Mouse (Mus musculus) lung, embryonic 15.5 days (tissue): ENCODE results near the gene Mat2b. TPM values are rescaled to one million over a fixed set of nuclear protein-coding genes. Genes with fewer than 3 reads are reported as not detected.
"Not testable (repeated sequence)": the region's sequence is repeated elsewhere in the genome, so short reads cannot be mapped to it uniquely, and the experiment has no call there.

Experiments
- ATAC-seq: fragments of 200-750 bp; cut with Nextera tagmentation; 2 replicates; pipeline ENCODE4 v1.8.0; 2017; ENCODE audit warnings: moderate number of reproducible peaks, borderline replicate concordance; ENCODE audit not compliant: low FRiP score, low TSS enrichment; ENCODE audit errors: extremely low read depth
- H3K27ac ChIP-seq: fragments of 300-500 bp; sonication (generic); 2 replicates; pipeline ENCODE4 v1.5.1; 2015; ENCODE audit warnings: moderate library complexity, mild to moderate bottlenecking, inconsistent platforms
- H3K27me3 ChIP-seq: fragments of 300-500 bp; sonication (generic); 2 replicates; pipeline ENCODE4 v1.6.1; 2015; ENCODE audit warnings: inconsistent platforms
- H3K36me3 ChIP-seq: fragments of 300-500 bp; sonication (generic); 2 replicates; pipeline ENCODE4 v1.6.1; 2015; ENCODE audit warnings: inconsistent platforms
- H3K4me1 ChIP-seq: fragments of 300-500 bp; sonication (generic); 2 replicates; pipeline ENCODE4 v1.6.1; 2015; ENCODE audit warnings: inconsistent platforms
- H3K4me2 ChIP-seq: fragments of 300-500 bp; sonication (generic); 2 replicates; pipeline ENCODE4 v1.6.1; 2015; ENCODE audit warnings: inconsistent platforms, mild to moderate bottlenecking, moderate library complexity
- H3K4me3 ChIP-seq: fragments of 300-500 bp; sonication (generic); 2 replicates; pipeline ENCODE4 v1.5.1; 2015; ENCODE audit warnings: mild to moderate bottlenecking, inconsistent platforms
- H3K9ac ChIP-seq: fragments of 300-500 bp; sonication (generic); 2 replicates; pipeline ENCODE4 v1.6.1; 2015; ENCODE audit warnings: inconsistent platforms
- H3K9me3 ChIP-seq: fragments of 300-500 bp; sonication (generic); 2 replicates; pipeline ENCODE4 v1.6.1; 2016; ENCODE audit warnings: inconsistent platforms
- WGBS: fragments of 180-500 bp; shearing (Covaris S2); methylation state at CpG from one replicate; pipeline ENCODE4 v1.1.7; 2015; 5-methylcytosine and 5-hydroxymethylcytosine counted together
- polyA plus RNA-seq: library from polyadenylated mRNA; unstranded; fragments of >200 nt; fragmentation: Nextera tagmentation; extraction: Ambion mirVana; gene quantifications from 2 replicates; pipeline ENCODE4 v1.2.1, GENCODE M21; 2015

The Mat2b gene
- 92.6 and 94.4 TPM in 2 replicates for polyA plus RNA-seq

DNA sequence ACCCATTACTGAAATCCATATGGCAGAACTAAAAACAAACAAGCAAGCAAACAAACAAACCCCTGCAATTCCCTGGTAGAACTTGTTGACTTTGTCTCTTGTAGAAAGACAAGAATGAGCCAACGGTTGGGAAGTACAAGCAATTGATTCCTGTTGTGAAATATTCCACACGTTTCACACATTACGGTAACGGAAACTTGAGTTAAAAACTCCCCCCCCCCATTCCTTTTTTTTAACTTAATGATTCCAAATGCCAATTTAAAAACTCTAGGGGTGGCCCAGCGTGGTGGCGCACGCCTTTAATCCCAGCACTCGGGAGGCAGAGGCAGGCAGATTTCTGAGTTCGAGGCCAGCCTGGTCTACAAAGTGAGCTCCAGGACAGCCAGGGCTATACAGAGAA lies at the start of gene Mat2b:
Gene Mat2b (minus strand): TSS at position 101 of the 400 bp plus-strand sequence.
- H3K9ac ChIP-seq: peak within 1 kb of the TSS; percentile 68
- H3K27me3 ChIP-seq: no peaks in the 10 kb centered on the region
- peak within 1 kb of the TSS; percentile 92 for H3K4me3 ChIP-seq
- H3K36me3 ChIP-seq: peaks cover 3% of the 10 kb centered on the region; the same call in 1 of the 2 replicates
- H3K4me2 ChIP-seq: peak within 1 kb of the TSS; percentile 89
- H3K9me3 ChIP-seq: no peaks in the 10 kb centered on the region
- H3K4me1 ChIP-seq: peaks cover 15% of the 10 kb centered on the region
- peak within 1 kb of the TSS; percentile 95 for H3K27ac ChIP-seq
- 81% methylated on average over 9 of the region's 9 CpGs for WGBS
- ATAC-seq: no peak

DNA sequence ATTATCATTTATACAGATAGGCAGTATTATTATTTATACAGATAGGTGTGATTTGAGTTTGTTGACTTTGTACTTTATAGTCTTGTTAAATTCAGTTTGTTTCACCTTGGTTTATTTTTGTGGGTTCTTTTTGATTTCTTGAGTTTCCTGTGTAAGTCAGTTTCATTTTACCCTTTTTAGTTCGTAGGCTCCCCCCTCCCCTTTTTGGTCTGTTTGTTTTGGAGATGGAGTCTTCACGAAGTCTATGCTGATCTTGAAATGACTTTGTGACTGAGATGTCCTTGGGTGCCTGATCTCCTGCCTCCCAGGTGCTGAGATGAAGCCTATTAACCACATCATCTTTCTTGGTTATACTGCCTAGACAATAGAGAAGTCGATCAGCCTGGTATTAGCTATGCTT lies 49.3 kb upstream of the Mat2b start:
- Histone ChIP-seq H3K4me1 (no peaks in the 10 kb centered on the region), H3K4me2 (no peak overlapping the region), H3K4me3 (no peak overlapping the region), H3K27ac (no peak overlapping the region), H3K9me3 (no peaks in the 10 kb centered on the region), H3K9ac (no peak overlapping the region), H3K27me3 (no peaks in the 10 kb centered on the region), H3K36me3 (peaks cover 16% of the 10 kb centered on the region)
- 65% methylated on average over 3 of the region's 3 CpGs for WGBS
- no peak for ATAC-seq

DNA sequence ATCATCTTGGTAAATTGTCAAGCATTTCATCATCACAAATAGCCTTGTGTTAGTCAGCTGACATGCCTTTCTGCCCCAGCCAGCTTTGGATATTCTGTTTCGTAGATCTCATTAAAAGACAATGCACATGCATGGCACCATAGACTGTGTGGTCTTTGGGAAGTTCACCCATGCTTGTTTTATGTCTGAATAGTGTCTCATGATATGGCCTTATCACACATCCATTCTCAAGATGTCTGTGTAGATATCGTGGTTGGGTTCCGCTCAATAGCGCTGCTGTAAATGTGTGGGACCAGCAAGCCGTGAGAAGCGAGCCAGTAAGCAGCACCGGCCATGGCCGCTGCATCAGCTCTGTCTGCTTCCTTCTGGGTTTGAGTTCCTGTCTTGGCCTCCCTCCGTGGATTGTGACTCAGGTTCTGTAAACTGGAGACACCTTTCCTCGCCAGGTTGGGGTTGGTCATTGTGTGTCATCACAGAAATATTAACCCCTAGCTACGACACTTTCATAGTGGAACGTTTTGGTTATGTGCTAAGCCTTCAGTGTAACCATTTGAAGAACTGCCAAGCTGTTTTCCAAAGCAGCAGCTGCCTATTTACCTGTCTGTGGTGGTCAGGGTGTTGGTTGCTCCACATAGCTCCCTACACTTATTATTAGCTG lies 46.7 kb upstream of the Mat2b start:
- Histone ChIP-seq H3K4me2 (no peak overlapping the region), H3K27me3 (no peaks in the 10 kb centered on the region), H3K9me3 (no peaks in the 10 kb centered on the region), H3K9ac (no peak overlapping the region), H3K4me3 (no peak overlapping the region), H3K36me3 (peaks cover 39% of the 10 kb centered on the region), H3K4me1 (no peaks in the 10 kb centered on the region), H3K27ac (no peak overlapping the region)
- WGBS: 89% methylated on average over 12 of the region's 12 CpGs
- no peak for ATAC-seq

DNA sequence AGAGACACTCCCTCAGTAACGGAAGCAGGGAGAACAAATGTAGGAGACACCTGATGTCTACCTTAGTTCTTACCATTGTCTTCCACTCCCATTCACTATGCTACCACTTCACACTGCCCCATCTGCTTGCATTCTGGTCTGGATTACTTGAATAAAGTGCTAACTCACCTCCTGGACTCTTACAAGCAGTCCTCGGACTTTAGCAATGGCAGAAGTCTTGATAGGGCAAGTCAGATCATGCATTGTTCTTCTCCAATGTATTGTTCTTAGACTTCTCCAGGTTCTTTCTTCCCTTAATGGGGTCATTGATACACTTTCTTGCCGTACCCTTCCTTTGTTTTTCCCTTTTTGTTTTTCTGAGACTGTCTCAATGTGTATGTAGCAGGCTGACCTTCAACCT lies 42.4 kb upstream of the Mat2b start:
- no peak for ATAC-seq
- peaks cover 15% of the 10 kb centered on the region for H3K4me1 ChIP-seq
- H3K9me3 ChIP-seq: no peaks in the 10 kb centered on the region
- no peak overlapping the region for H3K9ac ChIP-seq
- peaks cover 44% of the 10 kb centered on the region for H3K36me3 ChIP-seq
- no peaks in the 10 kb centered on the region for H3K27me3 ChIP-seq
- H3K4me3 ChIP-seq: no peak overlapping the region
- 89% methylated on average over 3 of the region's 3 CpGs for WGBS
- H3K4me2 ChIP-seq: no peak overlapping the region
- no peak overlapping the region for H3K27ac ChIP-seq

DNA sequence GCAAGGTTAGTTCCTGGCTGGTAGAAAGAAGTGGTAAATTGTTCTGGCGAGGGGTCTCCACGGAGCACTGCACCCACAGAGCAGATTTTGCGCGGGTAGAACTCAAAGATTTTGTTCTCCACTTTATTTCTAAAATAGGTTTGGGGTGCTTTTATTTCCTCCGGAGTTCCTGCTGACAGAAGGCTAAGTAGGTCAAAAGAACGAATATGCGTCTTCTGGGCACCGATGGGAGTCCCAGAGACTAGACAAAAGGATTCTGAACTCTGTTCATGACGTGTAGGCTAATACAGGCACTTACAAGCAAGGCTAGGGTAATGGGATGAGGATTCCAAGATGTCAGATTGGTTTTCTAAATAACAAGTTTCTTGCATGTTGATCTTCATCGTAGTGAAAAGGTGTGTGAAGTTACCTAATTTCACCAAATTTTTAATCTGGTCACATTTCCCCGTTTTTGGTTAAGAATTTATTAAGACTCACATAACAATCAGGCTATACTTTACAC lies 39.3 kb upstream of the Mat2b start:
- Histone ChIP-seq H3K9ac (peak overlapping the region; percentile 88), H3K4me3 (peak overlapping the region; percentile 81), H3K27ac (peak overlapping the region; percentile 77), H3K4me1 (peaks cover 29% of the 10 kb centered on the region), H3K9me3 (no peaks in the 10 kb centered on the region), H3K36me3 (peaks cover 29% of the 10 kb centered on the region), H3K27me3 (no peaks in the 10 kb centered on the region), H3K4me2 (peak overlapping the region; percentile 69)
- no peak for ATAC-seq
- 3% methylated on average over 11 of the region's 11 CpGs for WGBS

DNA sequence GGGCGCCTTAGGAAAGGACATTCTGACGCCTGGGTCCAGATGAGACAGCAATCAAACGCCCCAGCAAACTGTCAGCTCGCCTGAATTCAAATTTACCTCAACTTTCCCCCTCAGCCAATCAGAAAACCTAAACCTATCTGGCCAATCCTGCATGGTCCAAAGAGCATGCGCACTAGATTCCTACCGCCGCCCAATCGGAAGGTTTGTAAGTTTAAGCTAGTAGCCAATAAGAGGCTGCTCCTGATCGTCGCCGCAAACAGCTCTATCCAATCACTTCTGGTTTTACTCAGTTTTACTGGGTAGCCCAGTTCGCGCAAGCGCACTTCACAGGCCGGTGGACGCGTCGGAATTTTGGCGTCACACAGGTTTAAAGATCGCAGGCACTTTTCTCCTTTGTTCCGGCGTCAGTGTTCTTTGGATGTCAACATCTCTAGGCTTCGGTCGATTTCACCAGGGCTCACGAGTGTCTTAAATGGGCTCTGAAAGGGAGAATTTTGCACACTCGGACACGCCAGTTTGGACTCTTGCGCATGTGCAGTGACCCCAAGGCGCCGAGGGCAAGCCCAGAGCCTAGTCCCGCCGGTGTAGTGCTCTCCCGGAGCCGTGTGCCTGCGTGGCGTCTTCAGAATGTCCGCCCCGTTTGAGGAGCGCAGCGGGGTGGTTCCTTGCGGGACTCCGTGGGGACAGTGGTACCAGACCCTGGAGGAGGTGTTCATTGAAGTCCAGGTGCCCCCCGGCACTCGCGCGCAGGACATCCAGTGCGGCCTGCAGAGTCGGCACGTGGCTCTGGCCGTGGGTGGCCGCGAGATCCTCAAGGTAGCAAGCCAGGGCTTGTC lies 38.6 kb upstream of the Mat2b start, which contains the start of the genes Hmmr and Nudcd2:
Gene Hmmr (minus strand): TSS at position 84 of the 836 bp plus-strand sequence.
Gene Nudcd2 (plus strand): TSS at position 329 of the 836 bp plus-strand sequence.
- no peaks in the 10 kb centered on the region for H3K9me3 ChIP-seq
- peaks cover 29% of the 10 kb centered on the region for H3K4me1 ChIP-seq
- H3K27me3 ChIP-seq: no peaks in the 10 kb centered on the region
- H3K27ac ChIP-seq: peak within 1 kb of the TSS; percentile 77
- WGBS: under 1% methylated on average over 52 of the region's 52 CpGs
- H3K4me2 ChIP-seq: peak within 1 kb of the TSS; percentile 86
- H3K9ac ChIP-seq: peak within 1 kb of the TSS; percentile 88
- ATAC-seq: peak; percentile 99
- H3K4me3 ChIP-seq: peak within 1 kb of the TSS; percentile 81
- H3K36me3 ChIP-seq: peaks cover 27% of the 10 kb centered on the region

DNA sequence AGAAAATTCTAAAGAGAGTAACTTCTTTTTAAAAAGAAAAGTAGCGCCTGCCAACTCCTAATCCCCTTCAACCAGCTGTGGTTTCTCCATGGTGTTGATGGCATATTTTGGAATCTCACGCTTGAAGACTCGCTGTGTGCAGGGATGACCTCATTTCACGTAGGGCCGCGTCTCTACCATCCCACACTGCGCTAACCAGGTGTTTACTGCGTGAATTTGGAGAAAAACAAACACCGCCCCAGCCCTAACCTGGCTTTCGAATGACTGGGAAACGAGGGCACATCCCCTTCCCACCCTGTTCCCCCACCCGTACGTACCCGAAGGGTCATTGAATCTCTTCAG lies 38.0 kb upstream of the Mat2b start:
- ATAC-seq: peak; percentile 30; the same call in 1 of the 2 replicates
- Histone ChIP-seq H3K9me3 (no peaks in the 10 kb centered on the region), H3K4me1 (peaks cover 29% of the 10 kb centered on the region), H3K36me3 (peaks cover 26% of the 10 kb centered on the region), H3K9ac (peak overlapping the region; percentile 77), H3K4me2 (peak overlapping the region; percentile 86), H3K27ac (0 out of 2 replicates have a peak overlapping the region, but pooled peaks have one; percentile 15), H3K4me3 (peak overlapping the region; percentile 81), H3K27me3 (no peaks in the 10 kb centered on the region)
- under 1% methylated on average over 14 of the region's 14 CpGs for WGBS

DNA sequence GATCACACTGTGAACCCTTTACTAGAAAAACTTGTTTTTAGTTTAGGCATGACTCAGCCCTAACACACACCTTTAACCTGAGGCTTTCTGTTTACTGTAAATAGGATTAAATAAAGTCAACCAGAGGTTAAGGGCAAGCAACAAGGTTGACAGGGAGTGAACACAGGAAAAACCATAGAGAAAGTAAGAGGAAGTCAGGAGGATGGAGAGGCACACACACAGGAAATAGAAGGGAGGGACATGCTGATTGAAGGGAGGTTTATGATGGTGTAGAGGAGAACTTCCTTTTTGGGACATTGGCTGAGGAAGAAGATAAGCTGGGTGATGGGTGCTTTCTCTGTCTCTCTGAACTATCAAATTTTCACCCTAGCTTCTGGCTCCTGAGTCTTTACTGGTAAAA lies 23.3 kb upstream of the Mat2b start:
- ATAC-seq: no peak
- H3K27me3 ChIP-seq: no peaks in the 10 kb centered on the region
- no peaks in the 10 kb centered on the region for H3K9me3 ChIP-seq
- peaks cover 87% of the 10 kb centered on the region for H3K36me3 ChIP-seq
- H3K4me1 ChIP-seq: no peaks in the 10 kb centered on the region
- no peak overlapping the region for H3K4me2 ChIP-seq
- H3K4me3 ChIP-seq: no peak overlapping the region
- H3K9ac ChIP-seq: no peak overlapping the region
- H3K27ac ChIP-seq: no peak overlapping the region

DNA sequence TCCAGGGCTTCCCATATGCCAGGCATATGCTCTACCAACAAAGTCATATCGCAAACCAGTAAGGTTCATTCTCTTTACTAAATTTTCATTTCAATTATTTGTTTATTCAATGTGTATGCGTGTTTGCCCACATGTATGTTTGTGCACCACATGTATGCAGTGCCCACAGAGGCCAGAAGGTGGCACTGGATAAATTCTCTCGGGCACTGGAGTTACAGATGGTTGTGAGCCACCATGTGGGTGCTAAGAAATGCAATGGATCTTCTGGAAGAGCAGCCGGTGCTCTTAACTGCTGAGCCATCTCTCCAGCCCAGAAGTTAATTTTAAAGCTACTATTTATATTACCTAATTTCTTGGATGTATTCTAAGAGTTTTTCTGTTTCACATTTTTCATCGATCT lies 20.5 kb upstream of the Mat2b start:
- Histone ChIP-seq H3K27ac (no peak overlapping the region), H3K4me3 (no peak overlapping the region), H3K4me1 (no peaks in the 10 kb centered on the region), H3K36me3 (peaks cover 83% of the 10 kb centered on the region), H3K9ac (no peak overlapping the region), H3K27me3 (no peaks in the 10 kb centered on the region), H3K9me3 (no peaks in the 10 kb centered on the region), H3K4me2 (no peak overlapping the region)
- 94% methylated on average over 5 of the region's 5 CpGs for WGBS
- ATAC-seq: no peak

DNA sequence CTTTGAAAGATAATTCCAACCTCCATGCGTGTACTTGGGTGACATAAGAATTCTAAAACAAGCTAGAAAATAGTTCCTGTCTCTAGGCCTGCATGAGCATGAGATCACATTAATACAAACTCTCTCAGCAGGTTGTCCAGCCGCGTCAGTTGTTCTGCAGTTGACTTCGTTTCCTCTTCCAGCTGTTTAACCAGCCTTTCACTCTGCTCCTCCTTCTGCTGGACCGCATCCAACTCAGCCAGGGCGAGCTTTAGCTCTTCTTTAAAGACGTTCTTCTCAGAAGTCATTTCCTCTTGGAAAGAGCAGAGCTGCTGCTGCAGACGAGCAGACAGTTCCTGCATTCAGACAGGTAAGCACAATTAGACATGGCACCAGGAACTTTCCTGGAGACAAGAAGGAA lies 18.9 kb upstream of the Mat2b start:
- H3K9ac ChIP-seq: no peak overlapping the region
- no peaks in the 10 kb centered on the region for H3K27me3 ChIP-seq
- no peak for ATAC-seq
- H3K9me3 ChIP-seq: no peaks in the 10 kb centered on the region
- peaks cover 86% of the 10 kb centered on the region for H3K36me3 ChIP-seq
- 68% methylated on average over 8 of the region's 8 CpGs for WGBS
- no peak overlapping the region for H3K4me3 ChIP-seq
- H3K27ac ChIP-seq: no peak overlapping the region
- no peaks in the 10 kb centered on the region for H3K4me1 ChIP-seq
- no peak overlapping the region for H3K4me2 ChIP-seq

DNA sequence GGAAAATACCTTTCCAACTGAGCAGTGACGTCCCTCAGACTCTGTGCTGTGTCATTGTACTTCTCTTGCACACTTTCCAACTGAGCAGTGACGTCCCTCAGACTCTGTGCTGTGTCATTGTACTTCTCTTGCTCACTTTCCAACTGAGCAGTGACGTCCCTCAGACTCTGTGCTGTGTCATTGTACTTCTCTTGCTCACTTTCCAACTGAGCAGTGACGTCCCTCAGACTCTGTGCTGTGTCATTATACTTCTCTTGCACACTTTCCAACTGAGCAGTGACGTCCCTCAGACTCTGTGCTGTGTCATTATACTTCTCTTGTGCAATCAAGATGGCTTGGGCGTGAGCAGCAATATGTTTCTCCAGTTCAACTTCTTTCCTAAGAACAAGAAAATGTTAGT lies 14.9 kb upstream of the Mat2b start:
- not testable (repeated sequence) for H3K27ac ChIP-seq, H3K9ac ChIP-seq, H3K4me3 ChIP-seq, H3K9me3 ChIP-seq, ATAC-seq, H3K4me2 ChIP-seq, H3K4me1 ChIP-seq, H3K27me3 ChIP-seq
- H3K36me3 ChIP-seq: peaks cover 81% of the 10 kb centered on the region
- WGBS: 83% methylated on average over 6 of the region's 6 CpGs
